ENCODE assay signal across 31 mouse cellular contexts in the genomic region with DNA sequence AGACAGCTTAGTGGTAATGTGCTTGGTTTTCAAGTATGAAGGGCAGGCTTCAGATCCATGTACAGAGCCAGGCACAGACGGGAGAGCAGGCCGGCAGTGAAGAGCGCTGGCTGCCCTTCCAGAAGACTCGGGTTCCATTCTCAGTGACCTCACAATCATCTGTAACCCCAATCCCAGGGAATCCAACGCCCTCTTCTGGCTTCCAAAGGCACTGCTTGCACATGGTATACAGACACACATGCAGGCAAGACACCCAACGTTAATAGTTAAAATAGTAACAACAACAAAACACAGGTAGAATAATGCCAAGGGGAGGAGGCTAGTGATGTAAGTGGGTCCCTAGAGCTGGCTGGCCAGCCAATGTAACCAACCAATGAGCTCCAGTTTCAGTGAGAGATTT. TPM values are rescaled to one million over a fixed set of nuclear protein-coding genes. Genes with fewer than 3 reads are reported as not detected.
DNase-seq lines count a peak whose midpoint lies in the region; ATAC-seq and TF ChIP-seq lines count a peak whose summit lies in the region.
"Had no signal": no experiment of that assay in that cellular context is flagged by ENCODE, and none has a peak within 500 bp of the region (broad histone marks: within the 10 kb centered on the region; RNA-seq: fewer than 3 reads in every experiment).

No protein-coding gene starts in this region.

- no peak for TF ChIP-seq POLR2A in lung, adult 2 months (IDR thresholded peaks at IDR 0.05; ENCODE audit: borderline replicate concordance, extremely low read depth, low read depth, low read length)

- no peak for DNase-seq in lung, postnatal 0 days (ENCODE audit: low spot score)
- no peak for DNase-seq in lung, adult 2 months
- peak; percentile 9 for DNase-seq in ES-CJ7 (ENCODE audit: low read depth, low spot score)
- DNase-seq in neural tube, embryonic 10.5 days (ENCODE audit: extremely low spot score, low spot score), result no peak
- DNase-seq: adrenal gland, adult 2 months; adrenal gland, postnatal 14 days; cerebellum, adult 11-12 months; cerebellum, adult 8-10 months; cerebellum, postnatal 10 days; cerebellum, postnatal 36 days; embryo, embryonic 11 days; gastrocnemius, postnatal 10 days; gastrocnemius, postnatal 36 days; heart, postnatal 10 days; heart, postnatal 36 days had no signal

- 84% methylated on average over 6 of the region's 6 CpGs for WGBS in lung, postnatal 0 days
- WGBS in lung, adult 2 months, result 80% methylated on average over 6 of the region's 6 CpGs
- 83% methylated on average over 6 of the region's 6 CpGs for WGBS in hindbrain, embryonic 13.5 days

- 0 out of 2 replicates have a peak, but pooled peaks have one; percentile 2 for TF ChIP-seq CTCF in lung, postnatal 0 days (IDR thresholded peaks at IDR 0.05)
- TF ChIP-seq CTCF in lung, adult 2 months (IDR thresholded peaks at IDR 0.05; ENCODE audit: insufficient read depth, low read length), result no peak
- peak; percentile 34 for TF ChIP-seq CTCF in E14TG2a.4 (conservative IDR thresholded peaks at IDR 0.05; ENCODE audit: low read length)

- H3K9ac ChIP-seq in lung, postnatal 0 days (replicated peaks; ENCODE audit: low read depth), result no peak overlapping the region
- no peak overlapping the region for H3K9ac ChIP-seq in hindbrain, embryonic 13.5 days
- H3K9ac ChIP-seq: embryonic facial prominence, embryonic 13.5 days; forebrain, embryonic 12.5 days; forebrain, embryonic 15.5 days; heart, embryonic 12.5 days; heart, embryonic 15.5 days; hindbrain, embryonic 14.5 days had no signal

- no peaks in the 10 kb centered on the region for H3K36me3 ChIP-seq in lung, postnatal 0 days (ENCODE audit: insufficient read depth, low read length)
- 0 out of 2 replicates have a peak, but pooled peaks cover under 1% of the 10 kb centered on the region for H3K36me3 ChIP-seq in E14TG2a.4 (ENCODE audit: insufficient read depth, low read length)
- no peaks in the 10 kb centered on the region for H3K36me3 ChIP-seq in hindbrain, embryonic 13.5 days
- H3K36me3 ChIP-seq: embryonic facial prominence, embryonic 10.5 days; embryonic facial prominence, embryonic 13.5 days; forebrain, embryonic 12.5 days; forebrain, embryonic 15.5 days; G1E; heart, embryonic 12.5 days; heart, embryonic 15.5 days; hindbrain, embryonic 10.5 days had no signal

- H3K27ac ChIP-seq in lung, postnatal 0 days (ENCODE audit: low read length), result no peak overlapping the region
- no peak overlapping the region for H3K27ac ChIP-seq in hindbrain, embryonic 13.5 days
- H3K27ac ChIP-seq: embryonic facial prominence, embryonic 10.5 days; embryonic facial prominence, embryonic 13.5 days; forebrain, embryonic 12.5 days; forebrain, embryonic 15.5 days; heart, embryonic 15.5 days; hindbrain, embryonic 10.5 days; hindbrain, embryonic 14.5 days; hindbrain, postnatal 0 days had no signal

- H3K27me3 ChIP-seq in lung, postnatal 0 days (replicated peaks; ENCODE audit: insufficient read depth, low read length), result no peaks in the 10 kb centered on the region
- H3K27me3 ChIP-seq in E14TG2a.4 (ENCODE audit: insufficient read depth, low read length), result no peaks in the 10 kb centered on the region
- H3K27me3 ChIP-seq in hindbrain, embryonic 13.5 days, result no peaks in the 10 kb centered on the region
- H3K27me3 ChIP-seq: embryonic facial prominence, embryonic 13.5 days; forebrain, embryonic 12.5 days; forebrain, embryonic 15.5 days; heart, embryonic 12.5 days; heart, embryonic 15.5 days; Patski had no signal

- no peak overlapping the region for H3K4me3 ChIP-seq in lung, postnatal 0 days (ENCODE audit: low read depth, low read length)
- H3K4me3 ChIP-seq in lung, adult 2 months (replicated peaks; ENCODE audit: extremely low read depth, low read depth, low read length), result no peak overlapping the region
- H3K4me3 ChIP-seq in E14TG2a.4 (replicated peaks; ENCODE audit: low read length), result no peak overlapping the region
- H3K4me3 ChIP-seq in hindbrain, embryonic 13.5 days, result no peak overlapping the region
- H3K4me3 ChIP-seq: embryonic facial prominence, embryonic 10.5 days; embryonic facial prominence, embryonic 13.5 days; erythroblast, embryonic 14.5 days; forebrain, embryonic 12.5 days; forebrain, embryonic 15.5 days; heart, embryonic 12.5 days; heart, embryonic 15.5 days; hindbrain, embryonic 10.5 days had no signal

- H3K9me3 ChIP-seq in lung, postnatal 0 days (ENCODE audit: low read length), result no peaks in the 10 kb centered on the region
- peaks cover under 1% of the 10 kb centered on the region for H3K9me3 ChIP-seq in E14TG2a.4 (ENCODE audit: low read length)
- no peaks in the 10 kb centered on the region for H3K9me3 ChIP-seq in hindbrain, embryonic 13.5 days
- H3K9me3 ChIP-seq: embryonic facial prominence, embryonic 13.5 days; forebrain, embryonic 12.5 days; forebrain, embryonic 15.5 days; G1E; heart, embryonic 15.5 days had no signal

- no peak overlapping the region for H3K4me2 ChIP-seq in lung, postnatal 0 days (replicated peaks; ENCODE audit: low read depth, low read length)
- no peak overlapping the region for H3K4me2 ChIP-seq in hindbrain, embryonic 13.5 days
- H3K4me2 ChIP-seq: embryonic facial prominence, embryonic 13.5 days; forebrain, embryonic 12.5 days; forebrain, embryonic 15.5 days; heart, embryonic 12.5 days; heart, embryonic 15.5 days; hindbrain, embryonic 14.5 days had no signal

- H3K4me1 ChIP-seq in lung, postnatal 0 days (ENCODE audit: insufficient read depth, low read depth, low read length), result peaks cover 10% of the 10 kb centered on the region; the same call in 1 of the 2 replicates
- H3K4me1 ChIP-seq in lung, adult 2 months (ENCODE audit: control insufficient read depth, insufficient read depth, low read length), result peaks cover 18% of the 10 kb centered on the region
- peaks cover 29% of the 10 kb centered on the region for H3K4me1 ChIP-seq in E14TG2a.4 (replicated peaks; ENCODE audit: low read depth, low read length)
- peaks cover 17% of the 10 kb centered on the region for H3K4me1 ChIP-seq in hindbrain, embryonic 13.5 days (replicated peaks)
- H3K4me1 ChIP-seq: forebrain, embryonic 12.5 days; heart, embryonic 12.5 days; heart, embryonic 15.5 days had no signal

- ATAC-seq in lung, postnatal 0 days, result no peak
- ATAC-seq in hindbrain, embryonic 13.5 days (ENCODE audit: low FRiP score), result no peak
- ATAC-seq: CD4-positive, CD25-positive, alpha-beta regulatory T cell, adult 4 months; forebrain, embryonic 15.5 days; hindbrain, postnatal 0 days; inflammation-experienced regulatory T-cells, adult 6 months; Patski had no signal

- TF ChIP-seq EP300 in lung, postnatal 0 days (IDR thresholded peaks at IDR 0.05), result no peak

RNA-seq across cellular contexts. Expression of a gene that starts 29.2 kb away (rescaled TPM):
- polyA plus RNA-seq in lung, postnatal 0 days (2015; fragmentation: Nextera tagmentation; extraction: Ambion mirVana), result 4.0 and 4.6 TPM in 2 replicates
- 3.7 and 6.2 TPM in 2 replicates for polyA plus RNA-seq in lung, adult 2 months (2012; rRNA removed)
- 2.3 and 2.9 TPM in 2 replicates for polyA plus RNA-seq in hindbrain, embryonic 13.5 days (2015; fragmentation: Nextera tagmentation; extraction: Ambion mirVana)
- polyA plus RNA-seq: erythroblast, embryonic 14.5 days; G1E had no signal
